Mouse (Mus musculus): ENCODE data around the gene Ap2m1. TPM values are rescaled to one million over a fixed set of nuclear protein-coding genes. Genes with fewer than 3 reads are reported as not detected.

Ap2m1 gene
- total RNA-seq, 2 experiments from 2014 or later, result 277 to 333 TPM

- DNase-seq (ENCODE audit: low spot score in 2 of 2), result no peak
Observed at GRCm38 (mm10) chr16:20590680-20591038, 55.4 kb downstream of the Ap2m1 start.

GRCm38 (mm10) chr16:20591076-20591705, 55.9 kb downstream of the Ap2m1 start:
- no peak for DNase-seq (ENCODE audit: low spot score in 2 of 2)

Other genes starting within 250 kb of the Ap2m1 start
- 100 to 1,000 TPM in 1 of 2 experiments, 10 to 100 TPM in 1; 96.8 to 111 TPM for gene Parl, start 233.1 kb upstream of the Ap2m1 start, total RNA-seq (2021)
- gene Cyp2ab1, start 210.1 kb upstream of the Ap2m1 start, total RNA-seq (2021), result under 1 TPM in 1 of 2 experiments, not detected in 1; 0.74 TPM
- gene Abcc5, start 109.1 kb upstream of the Ap2m1 start, total RNA-seq (2021), result 10 to 100 TPM; 77.9 to 95.5 TPM
- gene Eif2b5, start 36.7 kb upstream of the Ap2m1 start, total RNA-seq (2021), result 10 to 100 TPM; 58.2 to 60.1 TPM
- gene Dvl3, start 18.5 kb upstream of the Ap2m1 start, total RNA-seq (2021), result 10 to 100 TPM; 40.1 to 44.5 TPM
- 10 to 100 TPM; 94.3 to 94.4 TPM for gene Abcf3, start 13.1 kb downstream of the Ap2m1 start, total RNA-seq (2021)
- 1 to 10 TPM; 1.1 to 1.2 TPM for gene Vwa5b2, start 54.0 kb downstream of the Ap2m1 start, total RNA-seq (2021)
- 10 to 100 TPM in 1 of 2 experiments, 1 to 10 TPM in 1; 9.4 to 10.2 TPM for gene Eef1akmt4, start 76.1 kb downstream of the Ap2m1 start, total RNA-seq (2021)
- not detected for gene Gm49333, start 76.1 kb downstream of the Ap2m1 start, total RNA-seq (2021)
- gene Alg3, start 76.3 kb downstream of the Ap2m1 start, total RNA-seq (2021), result 10 to 100 TPM; 24.8 to 31.2 TPM
- 100 to 1,000 TPM in 1 of 2 experiments, 10 to 100 TPM in 1; 45.6 to 212 TPM for gene Camk2n2, start 85.8 kb downstream of the Ap2m1 start, total RNA-seq (2021)
- gene Ece2, start 94.3 kb downstream of the Ap2m1 start, total RNA-seq (2021), result 10 to 100 TPM in 1 of 2 experiments, 1 to 10 TPM in 1; 9.4 to 17.1 TPM
- gene Psmd2, start 116.2 kb downstream of the Ap2m1 start, total RNA-seq (2021), result 100 to 1,000 TPM; 265 to 268 TPM
- 100 to 1,000 TPM; 358 to 386 TPM for gene Eif4g1, start 132.8 kb downstream of the Ap2m1 start, total RNA-seq (2021)
- 10 to 100 TPM; 11.7 to 16.1 TPM for gene Fam131a, start 157.8 kb downstream of the Ap2m1 start, total RNA-seq (2021)
- 10 to 100 TPM; 28.0 to 37.1 TPM for gene Polr2h, start 182.2 kb downstream of the Ap2m1 start, total RNA-seq (2021)
- 10 to 100 TPM; 16.8 to 52.6 TPM for gene Clcn2, start 182.3 kb downstream of the Ap2m1 start, total RNA-seq (2021)
- gene Chrd, start 197.6 kb downstream of the Ap2m1 start, total RNA-seq (2021), result 10 to 100 TPM in 1 of 2 experiments, 1 to 10 TPM in 1; 9.7 to 12.4 TPM
- gene Thpo, start 199.0 kb downstream of the Ap2m1 start, total RNA-seq (2021), result 1 to 10 TPM; 1.2 to 4.2 TPM

All from adrenal gland, adult 18-20 months (tissue).